Mouse (Mus musculus): Measurements from ENCODE around the gene Zfp652. TPM values are rescaled to one million over a fixed set of nuclear protein-coding genes. Genes with fewer than 3 reads are reported as not detected.

Gene Zfp652
- total and polyA plus RNA-seq, 2 experiments from 2014 or later = 12.6 to 25.3 TPM

- H3K9me3 ChIP-seq (ENCODE audit: low read length) = no peaks in the 10 kb centered on the region
- no peaks in the 10 kb centered on the region for H3K36me3 ChIP-seq (ENCODE audit: insufficient read depth, low read length)
- 0 out of 2 replicates have a peak, but pooled peaks cover 4% of the 10 kb centered on the region for H3K27me3 ChIP-seq (ENCODE audit: insufficient read depth, low read length)
- H3K4me2 ChIP-seq (ENCODE audit: low read depth, low read length, poor library complexity, severe bottlenecking) = no peak overlapping the region
- TF ChIP-seq CTCF (IDR thresholded peaks at IDR 0.05) = no peak
- no peak overlapping the region for H3K9ac ChIP-seq (replicated peaks; ENCODE audit: low read length, poor library complexity, severe bottlenecking)
- DNase-seq (ENCODE audit: low spot score) (no peak), ATAC-seq (ENCODE audit: low FRiP score) (no peak)
- WGBS = 80% methylated on average over 5 of the region's 5 CpGs
- no peak overlapping the region for H3K27ac ChIP-seq (ENCODE audit: low read depth, low read length)
- H3K4me1 ChIP-seq (ENCODE audit: insufficient read depth, low read length) = no peaks in the 10 kb centered on the region; the same call in 1 of the 2 replicates
- H3K4me3 ChIP-seq (ENCODE audit: low read depth, low read length) = no peak overlapping the region
These were observed 128.4 kb downstream of the Zfp652 start for GRCm38 (mm10) chr11:95840694-95841497.

GRCm38 (mm10) chr11:95841498-95841830 is 129.0 kb downstream of the Zfp652 start:
- ATAC-seq (ENCODE audit: low FRiP score) = no peak

GRCm38 (mm10) chr11:95842074-95842681 is 129.7 kb downstream of the Zfp652 start, which contains the start of gene Abi3:
Abi3 (minus strand) TSS chr11:95842476.
- DNase-seq (ENCODE audit: low spot score) = no peak
- no peak within 1 kb of the TSS for H3K4me2 ChIP-seq (ENCODE audit: low read depth, low read length, poor library complexity, severe bottlenecking)
- TF ChIP-seq CTCF (IDR thresholded peaks at IDR 0.05) = no peak
- no peak within 1 kb of the TSS for H3K4me3 ChIP-seq (ENCODE audit: low read depth, low read length)
- no peaks in the 10 kb centered on the region; the same call in 1 of the 2 replicates for H3K4me1 ChIP-seq (ENCODE audit: insufficient read depth, low read length)
- WGBS = 17% methylated on average over 11 of the region's 11 CpGs
- no peak within 1 kb of the TSS for H3K9ac ChIP-seq (replicated peaks; ENCODE audit: low read length, poor library complexity, severe bottlenecking)
- ATAC-seq (ENCODE audit: low FRiP score) = no peak
- H3K27ac ChIP-seq (ENCODE audit: low read depth, low read length) = no peak within 1 kb of the TSS
- no peaks in the 10 kb centered on the region for H3K36me3 ChIP-seq (ENCODE audit: insufficient read depth, low read length)
- H3K27me3 ChIP-seq (ENCODE audit: insufficient read depth, low read length) = no peaks in the 10 kb centered on the region
- no peaks in the 10 kb centered on the region for H3K9me3 ChIP-seq (ENCODE audit: low read length)

More at GRCm38 (mm10) chr11:95841498-95841830, 129.0 kb downstream of the Zfp652 start:
- no peaks in the 10 kb centered on the region for H3K36me3 ChIP-seq (ENCODE audit: insufficient read depth, low read length)
- WGBS = 64% methylated on average over 10 of the region's 10 CpGs
- H3K27me3 ChIP-seq (ENCODE audit: insufficient read depth, low read length) = 0 out of 2 replicates have a peak, but pooled peaks cover under 1% of the 10 kb centered on the region
- DNase-seq (ENCODE audit: low spot score) = no peak
- H3K27ac ChIP-seq (ENCODE audit: low read depth, low read length) = no peak overlapping the region
- no peaks in the 10 kb centered on the region; the same call in 1 of the 2 replicates for H3K4me1 ChIP-seq (ENCODE audit: insufficient read depth, low read length)
- no peak overlapping the region for H3K9ac ChIP-seq (replicated peaks; ENCODE audit: low read length, poor library complexity, severe bottlenecking)
- H3K4me3 ChIP-seq (ENCODE audit: low read depth, low read length) = no peak overlapping the region
- TF ChIP-seq CTCF (IDR thresholded peaks at IDR 0.05) = no peak
- H3K4me2 ChIP-seq (ENCODE audit: low read depth, low read length, poor library complexity, severe bottlenecking) = no peak overlapping the region
- H3K9me3 ChIP-seq (ENCODE audit: low read length) = no peaks in the 10 kb centered on the region

GRCm38 (mm10) chr11:95842953-95843352 is 130.5 kb downstream of the Zfp652 start:
- no peak for TF ChIP-seq CTCF (IDR thresholded peaks at IDR 0.05)
- DNase-seq (ENCODE audit: low spot score) (no peak), ATAC-seq (ENCODE audit: low FRiP score) (no peak)
- H3K4me2 ChIP-seq (ENCODE audit: low read depth, low read length, poor library complexity, severe bottlenecking) = no peak overlapping the region
- no peak overlapping the region for H3K4me3 ChIP-seq (ENCODE audit: low read depth, low read length)
- no peak overlapping the region for H3K9ac ChIP-seq (replicated peaks; ENCODE audit: low read length, poor library complexity, severe bottlenecking)
- no peaks in the 10 kb centered on the region; the same call in 1 of the 2 replicates for H3K4me1 ChIP-seq (ENCODE audit: insufficient read depth, low read length)
- H3K36me3 ChIP-seq (ENCODE audit: insufficient read depth, low read length) = no peaks in the 10 kb centered on the region
- H3K27me3 ChIP-seq (ENCODE audit: insufficient read depth, low read length) = no peaks in the 10 kb centered on the region
- 89% methylated on average over 5 of the region's 5 CpGs for WGBS
- H3K9me3 ChIP-seq (ENCODE audit: low read length) = no peaks in the 10 kb centered on the region
- H3K27ac ChIP-seq (ENCODE audit: low read depth, low read length) = no peak overlapping the region

- H3K4me2 ChIP-seq (ENCODE audit: low read depth, low read length, poor library complexity, severe bottlenecking) = no peak overlapping the region
- no peaks in the 10 kb centered on the region for H3K9me3 ChIP-seq (ENCODE audit: low read length)
- H3K27ac ChIP-seq (ENCODE audit: low read depth, low read length) = no peak overlapping the region
- no peaks in the 10 kb centered on the region; the same call in 1 of the 2 replicates for H3K4me1 ChIP-seq (ENCODE audit: insufficient read depth, low read length)
- H3K36me3 ChIP-seq (ENCODE audit: insufficient read depth, low read length) = no peaks in the 10 kb centered on the region
- ATAC-seq (ENCODE audit: low FRiP score) = no peak
- H3K27me3 ChIP-seq (ENCODE audit: insufficient read depth, low read length) = no peaks in the 10 kb centered on the region
- no peak for DNase-seq (ENCODE audit: low spot score)
- TF ChIP-seq CTCF (IDR thresholded peaks at IDR 0.05) = no peak
- 60% methylated on average over 6 of the region's 6 CpGs for WGBS
- no peak overlapping the region for H3K4me3 ChIP-seq (ENCODE audit: low read depth, low read length)
- no peak overlapping the region for H3K9ac ChIP-seq (replicated peaks; ENCODE audit: low read length, poor library complexity, severe bottlenecking)
These were observed 131.0 kb downstream of the Zfp652 start for GRCm38 (mm10) chr11:95843421-95843950.

- WGBS = 68% methylated on average over 4 of the region's 4 CpGs
- H3K4me2 ChIP-seq (ENCODE audit: low read depth, low read length, poor library complexity, severe bottlenecking) = no peak overlapping the region
- TF ChIP-seq CTCF (IDR thresholded peaks at IDR 0.05) = no peak
- no peaks in the 10 kb centered on the region for H3K9me3 ChIP-seq (ENCODE audit: low read length)
- no peaks in the 10 kb centered on the region for H3K36me3 ChIP-seq (ENCODE audit: insufficient read depth, low read length)
- H3K4me3 ChIP-seq (ENCODE audit: low read depth, low read length) = no peak overlapping the region
- ATAC-seq (ENCODE audit: low FRiP score) (no peak), DNase-seq (ENCODE audit: low spot score) (no peak)
- no peak overlapping the region for H3K27ac ChIP-seq (ENCODE audit: low read depth, low read length)
- H3K27me3 ChIP-seq (ENCODE audit: insufficient read depth, low read length) = no peaks in the 10 kb centered on the region
- no peak overlapping the region for H3K9ac ChIP-seq (replicated peaks; ENCODE audit: low read length, poor library complexity, severe bottlenecking)
- no peaks in the 10 kb centered on the region; the same call in 1 of the 2 replicates for H3K4me1 ChIP-seq (ENCODE audit: insufficient read depth, low read length)
These were observed 132.5 kb downstream of the Zfp652 start for GRCm38 (mm10) chr11:95844935-95845334.

All from midbrain, postnatal 0 days (tissue).